Mouse (Mus musculus): ENCODE measurements around the gene Ep400.

- no peak for TF ChIP-seq CTCF (IDR thresholded peaks at IDR 0.05; ENCODE audit: extremely low read depth, insufficient read depth, insufficient read length, insufficient replicate concordance)
- no peak for TF ChIP-seq POLR2A (IDR thresholded peaks at IDR 0.05; ENCODE audit: low read depth, low read length)
Observed at GRCm38 (mm10) chr5:110664750-110665269, 105.7 kb downstream of the Ep400 start.
